Mouse (Mus musculus) retina, embryonic 14.5 days (tissue): Measurements from ENCODE around the gene Gal3st2b.
"Not testable (repeated sequence)": the region's sequence is repeated elsewhere in the genome, so short reads cannot be mapped to it uniquely, and the experiment has no call there.

ENCODE experiments used
- DNase-seq: peaks from one replicate; pipeline ENCODE4 v3.0.0-alpha.2; 2015; ENCODE audit warnings: low spot score

Gene Gal3st2b

DNA sequence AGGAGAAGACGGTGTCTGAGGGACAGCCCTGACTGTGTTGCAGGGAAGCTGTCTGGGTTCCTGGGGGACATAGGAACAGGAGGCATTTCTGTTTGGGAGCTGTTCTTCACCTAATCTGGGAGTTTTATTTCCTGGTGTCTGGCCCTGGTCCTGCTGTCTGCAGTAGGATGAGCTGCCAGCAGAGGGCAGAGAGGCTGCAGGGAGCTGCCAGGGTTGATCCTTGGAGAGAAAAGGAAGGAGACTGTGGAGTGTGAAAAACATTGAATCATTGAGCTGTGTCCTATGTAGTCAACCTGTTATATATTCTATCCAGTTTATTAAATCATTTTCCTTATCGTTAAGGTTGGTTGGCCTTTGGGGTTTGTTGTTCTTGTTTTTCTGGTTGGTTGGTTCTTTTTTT, 62.8 kb downstream of the Gal3st2b start:
- DNase-seq, result not testable (repeated sequence)

DNA sequence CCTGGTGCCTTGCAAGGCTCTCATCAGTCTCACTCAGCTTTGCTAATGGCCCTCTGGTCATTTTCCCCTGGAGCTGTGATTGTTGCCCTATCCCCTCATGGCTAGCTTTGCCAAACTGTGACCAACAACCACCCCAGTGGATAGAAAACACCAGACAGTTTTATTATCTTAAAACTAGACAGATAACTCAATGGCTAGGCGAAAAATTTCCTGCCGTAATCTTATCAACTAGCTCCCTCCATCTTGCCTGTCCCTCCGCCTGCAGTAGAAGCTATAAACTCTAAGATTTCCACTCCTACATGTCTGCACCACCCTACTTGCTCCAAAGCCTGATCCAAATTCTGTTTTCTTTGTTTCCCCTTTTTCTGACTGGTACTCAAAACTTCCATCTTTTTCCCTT, 68.1 kb downstream of the Gal3st2b start:
- DNase-seq, result no peak

DNA sequence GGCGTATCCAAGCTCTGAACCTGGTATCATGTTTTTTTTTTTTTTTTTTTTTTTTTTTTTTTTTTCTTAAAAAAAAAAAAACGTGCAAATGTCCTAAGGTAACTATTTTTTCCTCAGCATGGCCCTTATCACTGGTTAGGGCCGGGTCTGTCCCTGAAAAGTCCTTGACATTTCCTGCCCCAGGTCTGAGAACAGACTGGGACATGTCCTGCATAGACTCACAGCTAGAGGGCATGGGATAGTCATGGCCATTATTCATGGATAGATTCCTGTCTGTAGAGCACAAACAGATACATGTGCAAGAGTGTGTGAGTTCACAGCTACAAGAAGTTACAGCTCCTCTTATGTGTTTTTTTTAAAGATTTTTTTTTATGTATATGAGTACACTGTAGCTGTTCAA, 70.7 kb downstream of the Gal3st2b start:
- no peak for DNase-seq

DNA sequence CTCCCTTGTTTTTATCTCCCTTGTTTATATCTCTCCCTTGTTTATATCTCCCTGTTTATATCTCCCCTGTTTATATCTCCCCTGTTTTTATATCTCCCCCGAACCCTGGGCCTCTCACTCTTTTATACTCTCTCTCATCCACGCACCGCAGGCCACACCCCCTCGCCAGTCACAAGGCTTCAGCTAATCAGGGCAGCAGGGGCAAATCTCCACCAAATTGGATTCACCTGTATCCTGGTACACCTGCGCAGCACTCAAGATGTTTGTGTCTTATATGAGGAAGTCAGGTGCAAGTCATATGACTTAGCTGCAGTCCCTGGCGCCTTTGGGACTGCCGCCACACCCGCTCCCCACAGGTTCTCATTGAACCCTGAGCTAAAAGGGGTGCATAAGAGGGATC, 72.1 kb downstream of the Gal3st2b start, which contains the start of gene Gal3st2c:
Gene Gal3st2c, plus strand, starts transcription at position 301 of the 400 bp plus-strand sequence.
- not testable (repeated sequence) for DNase-seq

DNA sequence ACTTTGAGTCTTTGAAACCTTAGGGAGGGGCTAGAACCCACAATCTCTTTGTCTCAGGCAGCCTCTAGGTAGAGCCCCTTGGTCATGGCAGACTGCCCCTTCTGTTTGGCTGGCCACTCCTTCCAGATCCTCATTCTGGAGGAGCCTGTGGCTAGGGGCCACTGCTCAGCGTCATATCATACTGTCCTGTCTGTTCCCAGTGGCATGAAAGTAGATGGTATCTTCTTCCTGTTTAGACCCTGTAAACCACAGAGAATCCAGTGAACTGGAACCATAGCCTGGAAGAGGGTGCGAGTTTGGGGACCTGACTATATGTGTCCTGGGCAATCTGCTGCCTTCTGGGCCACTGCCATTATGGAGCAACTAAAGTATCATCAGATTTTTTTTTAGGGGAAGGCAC, 73.0 kb downstream of the Gal3st2b start:
- not testable (repeated sequence) for DNase-seq

DNA sequence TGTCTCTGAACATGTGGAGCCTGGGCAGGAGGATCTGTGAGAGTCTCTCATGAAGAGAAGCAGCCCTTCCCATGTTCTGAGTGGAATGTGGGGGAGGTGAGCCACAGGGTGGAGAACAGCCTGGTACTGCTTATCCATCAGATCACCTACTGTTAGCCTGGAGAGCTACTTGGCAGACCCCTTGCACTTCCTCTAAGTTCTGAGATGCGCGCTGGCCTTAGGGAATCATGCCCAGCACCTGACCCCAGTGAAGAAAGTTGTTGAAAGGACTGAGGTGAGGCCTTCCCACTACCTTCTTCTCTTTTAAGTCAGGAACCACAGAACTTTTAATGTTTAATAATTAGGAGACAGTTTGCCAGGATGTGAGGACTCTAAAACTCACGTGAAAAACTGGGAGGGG, 73.4 kb downstream of the Gal3st2b start:
- DNase-seq, result not testable (repeated sequence)
